Mouse (Mus musculus) liver, postnatal 0 days (tissue): ENCODE results near the gene Coro6. TPM values are rescaled to one million over a fixed set of nuclear protein-coding genes. Genes with fewer than 3 reads are reported as not detected.

Experiments used
- ATAC-seq: fragments of 200-750 bp; cut with Nextera tagmentation; 2 replicates; pipeline ENCODE4 v1.8.0; 2017; ENCODE audit warnings: mild to moderate bottlenecking, moderate library complexity
- DNase-seq: peaks from one replicate; pipeline ENCODE4 v3.0.0-alpha.2; 2016
- H3K27ac ChIP-seq: fragments of 300-500 bp; sonication (generic); 2 replicates; pipeline ENCODE4 v1.5.1; 2014; ENCODE audit warnings: antibody characterized with exemption, moderate library complexity, mild to moderate bottlenecking, low read depth
- H3K27me3 ChIP-seq: fragments of 300-500 bp; sonication (generic); 2 replicates; pipeline ENCODE4 v1.6.1; 2014; ENCODE audit warnings: low read length, control low read depth, mixed read lengths; ENCODE audit not compliant: insufficient read depth
- H3K36me3 ChIP-seq: fragments of 300-500 bp; sonication (generic); replicated peaks from 2 replicates; pipeline ENCODE4 v1.6.1; 2014; ENCODE audit warnings: mild to moderate bottlenecking, control low read depth, low read length, moderate library complexity, mixed read lengths; ENCODE audit not compliant: insufficient read depth
- H3K4me1 ChIP-seq: fragments of 300-500 bp; sonication (generic); 2 replicates; pipeline ENCODE4 v1.6.1; 2014; ENCODE audit warnings: antibody characterized with exemption, mild to moderate bottlenecking, control low read depth; ENCODE audit not compliant: insufficient read depth
- H3K4me2 ChIP-seq: fragments of 300-500 bp; sonication (generic); 2 replicates; pipeline ENCODE4 v1.6.1; 2014; ENCODE audit warnings: low read depth, mild to moderate bottlenecking, low read length, moderate library complexity, mixed read lengths
- H3K4me3 ChIP-seq: fragments of 300-500 bp; sonication (generic); 2 replicates; pipeline ENCODE4 v1.5.1; 2014; ENCODE audit warnings: low read depth, low read length
- H3K9ac ChIP-seq: fragments of 300-500 bp; sonication (generic); replicated peaks from 2 replicates; pipeline ENCODE4 v1.6.1; 2014; ENCODE audit warnings: mild to moderate bottlenecking, moderate library complexity
- H3K9me3 ChIP-seq: fragments of 300-500 bp; sonication (generic); 2 replicates; pipeline ENCODE4 v1.6.1; 2016; ENCODE audit warnings: mild to moderate bottlenecking, control low read depth, low read length, mixed read lengths
- CTCF ChIP-seq: sonication (generic); IDR thresholded peaks from 2 replicates; pipeline ENCODE4 v1.5.1; 2016; ENCODE audit warnings: antibody characterized with exemption, low read depth
- EP300 ChIP-seq: IDR thresholded peaks from 2 replicates; pipeline ENCODE4 v1.6.1; 2016; ENCODE audit warnings: antibody characterized with exemption, low read depth, mild to moderate bottlenecking
- WGBS: fragments of 180-500 bp; shearing (Covaris S2); extraction: QIAGEN DNeasy Blood & Tissue Kit; methylation state at CpG from one replicate; pipeline ENCODE4 v1.1.7; 2014; ENCODE audit not compliant: insufficient replicate concordance; 5-methylcytosine and 5-hydroxymethylcytosine counted together
- polyA plus RNA-seq: library from polyadenylated mRNA; unstranded; fragments of >200 nt; fragmentation: Nextera tagmentation; extraction: Ambion mirVana; gene quantifications from 2 replicates; pipeline ENCODE4 v1.2.1, GENCODE M21; 2015

The Coro6 gene
- polyA plus RNA-seq, 1 experiment from 2014 or later: 0.05 TPM

DNA sequence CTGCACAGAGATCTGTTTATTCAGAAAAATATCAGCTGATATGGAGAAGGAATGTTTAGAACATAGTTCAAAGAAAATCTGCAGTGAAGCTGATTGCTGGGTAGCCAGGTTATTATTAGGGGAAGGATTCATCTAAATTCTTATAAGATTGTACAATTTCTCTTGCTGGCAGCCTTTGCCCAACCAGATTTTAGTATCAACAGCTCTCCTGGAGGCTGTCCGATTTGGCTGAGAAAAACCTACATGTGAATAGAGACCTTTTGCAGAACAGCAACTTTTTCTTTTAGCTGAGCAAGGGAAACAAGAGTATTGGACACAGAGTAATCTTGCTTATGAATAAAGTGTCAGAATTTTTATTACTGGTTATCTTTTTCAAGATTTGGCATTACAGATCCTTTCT, 33.8 kb upstream of the Coro6 start:
- Histone ChIP-seq H3K36me3 (peaks cover 30% of the 10 kb centered on the region), H3K27ac (no peak overlapping the region), H3K9ac (no peak overlapping the region), H3K4me2 (no peak overlapping the region), H3K4me3 (no peak overlapping the region), H3K4me1 (no peaks in the 10 kb centered on the region), H3K27me3 (no peaks in the 10 kb centered on the region), H3K9me3 (no peaks in the 10 kb centered on the region)
- DNase-seq (no peak), ATAC-seq (no peak)
- TF ChIP-seq CTCF (no peak), EP300 (no peak)
- 73% methylated on average over 1 of the region's 1 CpGs for WGBS

DNA sequence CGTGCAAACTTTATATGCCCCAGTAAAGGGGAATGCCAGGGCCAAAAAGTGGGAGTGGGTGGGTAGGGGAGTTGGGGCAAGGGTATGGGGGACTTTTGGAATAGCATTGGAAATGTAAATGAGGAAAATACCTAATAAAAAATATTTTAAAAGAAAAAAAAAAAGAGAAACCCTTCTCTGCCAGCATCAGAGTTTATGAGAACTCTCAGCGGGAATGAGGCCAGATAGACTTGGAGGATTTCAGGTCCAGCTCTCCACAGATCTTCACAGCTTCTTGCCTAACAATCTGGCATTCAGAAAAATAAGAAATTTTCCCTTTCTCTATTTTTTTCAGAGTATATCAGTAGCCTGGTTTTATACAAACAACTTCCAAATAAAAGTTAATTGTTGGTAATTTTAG, 25.2 kb upstream of the Coro6 start:
- H3K36me3 ChIP-seq: peaks cover 21% of the 10 kb centered on the region
- no peak for DNase-seq
- H3K4me1 ChIP-seq: no peaks in the 10 kb centered on the region; the same call in 1 of the 2 replicates
- H3K27me3 ChIP-seq: no peaks in the 10 kb centered on the region
- no peak overlapping the region for H3K27ac ChIP-seq
- H3K9ac ChIP-seq: no peak overlapping the region
- 78% methylated on average over 2 of the region's 2 CpGs for WGBS
- no peak for ATAC-seq
- H3K4me2 ChIP-seq: no peak overlapping the region
- no peak overlapping the region for H3K4me3 ChIP-seq
- no peaks in the 10 kb centered on the region for H3K9me3 ChIP-seq
- no peak for TF ChIP-seq CTCF
- TF ChIP-seq EP300: no peak

DNA sequence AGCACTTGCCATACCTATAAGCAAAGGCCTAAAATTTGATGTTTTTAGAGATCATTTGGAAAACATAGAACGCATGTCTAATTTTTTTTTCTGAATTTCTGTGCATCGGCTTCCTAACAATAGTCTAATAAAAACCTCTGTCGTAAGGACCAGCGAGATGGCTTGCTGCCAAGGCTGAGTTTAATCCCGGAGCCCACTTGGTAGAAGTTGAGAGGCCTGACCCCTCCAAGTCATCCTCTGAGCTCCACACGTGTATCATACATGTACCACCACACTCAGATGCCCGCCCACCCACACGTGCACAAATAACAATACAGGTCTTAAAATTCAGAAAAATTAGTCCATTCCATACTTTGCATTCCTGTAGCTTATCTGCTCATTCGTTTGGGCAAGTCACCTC, 22.1 kb upstream of the Coro6 start:
- no peak for ATAC-seq
- H3K36me3 ChIP-seq: peaks cover 18% of the 10 kb centered on the region
- no peak overlapping the region for H3K9ac ChIP-seq
- no peak overlapping the region for H3K27ac ChIP-seq
- no peaks in the 10 kb centered on the region for H3K27me3 ChIP-seq
- H3K4me2 ChIP-seq: no peak overlapping the region
- peaks cover 21% of the 10 kb centered on the region for H3K4me1 ChIP-seq
- DNase-seq: no peak
- TF ChIP-seq CTCF: no peak
- TF ChIP-seq EP300: no peak
- H3K4me3 ChIP-seq: no peak overlapping the region
- WGBS: 84% methylated on average over 9 of the region's 9 CpGs
- no peaks in the 10 kb centered on the region for H3K9me3 ChIP-seq

DNA sequence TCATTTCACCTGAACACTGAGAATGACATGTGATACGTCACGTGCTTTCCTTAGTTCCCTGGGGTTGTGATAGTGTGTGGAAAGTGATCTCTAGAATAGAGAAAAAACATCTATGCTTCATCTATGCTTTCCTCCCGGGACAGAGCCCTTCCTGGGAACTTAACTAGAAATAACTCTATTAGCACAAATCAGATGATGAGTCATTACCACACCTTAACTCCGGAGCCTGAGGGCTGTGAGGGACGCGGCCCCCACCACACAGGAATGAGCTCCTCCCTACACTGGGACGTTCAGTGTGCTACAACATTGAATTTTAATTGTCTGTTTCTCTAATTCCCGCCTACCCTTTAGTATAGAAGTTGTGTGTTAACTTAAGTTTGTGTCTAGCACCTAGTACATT, 21.2 kb upstream of the Coro6 start:
- no peak overlapping the region for H3K9ac ChIP-seq
- no peak for TF ChIP-seq EP300
- TF ChIP-seq CTCF: no peak

GRCm38 (mm10) chr11:77442186-77443170, 19.7 kb upstream of the Coro6 start:
- ATAC-seq (peak; percentile 62), DNase-seq (no peak)
- WGBS: 38% methylated on average over 7 of the region's 7 CpGs
- Histone ChIP-seq H3K27ac (peak overlapping the region; percentile 68), H3K4me3 (no peak overlapping the region), H3K4me2 (no peak overlapping the region), H3K9ac (no peak overlapping the region), H3K9me3 (no peaks in the 10 kb centered on the region), H3K27me3 (no peaks in the 10 kb centered on the region), H3K4me1 (peaks cover 33% of the 10 kb centered on the region), H3K36me3 (peaks cover 18% of the 10 kb centered on the region)
- peak; percentile 63; the same call in 1 of the 2 replicates for TF ChIP-seq EP300
- TF ChIP-seq CTCF: no peak

More for the DNA sequence above, 21.2 kb upstream of the Coro6 start:
- Histone ChIP-seq H3K9me3 (no peaks in the 10 kb centered on the region), H3K4me1 (peaks cover 29% of the 10 kb centered on the region), H3K36me3 (peaks cover 18% of the 10 kb centered on the region), H3K4me3 (no peak overlapping the region), H3K27ac (no peak overlapping the region), H3K27me3 (no peaks in the 10 kb centered on the region), H3K4me2 (no peak overlapping the region)
- DNase-seq (no peak), ATAC-seq (no peak)
- WGBS: 73% methylated on average over 8 of the region's 8 CpGs

- Histone ChIP-seq H3K4me2 (no peak overlapping the region), H3K27me3 (no peaks in the 10 kb centered on the region), H3K36me3 (peaks cover 10% of the 10 kb centered on the region), H3K4me3 (no peak overlapping the region), H3K9ac (no peak overlapping the region), H3K4me1 (peaks cover 33% of the 10 kb centered on the region), H3K9me3 (no peaks in the 10 kb centered on the region), H3K27ac (peak overlapping the region; percentile 37)
- ATAC-seq: peak; percentile 77; the same call in 1 of the 2 replicates
- DNase-seq: peak; percentile 52
- no peak for TF ChIP-seq CTCF
- TF ChIP-seq EP300: peak; percentile 54; the same call in 1 of the 2 replicates
- WGBS: 26% methylated on average over 2 of the region's 2 CpGs
These were observed 17.3 kb upstream of the Coro6 start for GRCm38 (mm10) chr11:77444939-77445338.
